ENCODE assay signal across 19 mouse cellular contexts in genomic region chr6:38835217-38835616, GRCm38 (mm10). TPM values are rescaled to one million over a fixed set of nuclear protein-coding genes. Genes with fewer than 3 reads are reported as not detected.
DNase-seq lines count a peak whose midpoint lies in the region; ATAC-seq and TF ChIP-seq lines count a peak whose summit lies in the region.
"Had no signal": no experiment of that assay in that cellular context is flagged by ENCODE, and none has a peak within 500 bp of the region (broad histone marks: within the 10 kb centered on the region; RNA-seq: fewer than 3 reads in every experiment).

No protein-coding gene starts in this region.

- H3K4me3 ChIP-seq in heart, embryonic 12.5 days = no peak overlapping the region
- H3K4me3 ChIP-seq in liver, embryonic 12.5 days = 0 out of 2 replicates have a peak overlapping the region, but pooled peaks have one; percentile 20
- no peak overlapping the region for H3K4me3 ChIP-seq in stomach, postnatal 0 days (ENCODE audit: low read depth, low read length)
- H3K4me3 ChIP-seq: hindbrain, embryonic 12.5 days; limb, embryonic 15.5 days; neural tube, embryonic 15.5 days had no signal

- no peak overlapping the region for H3K4me2 ChIP-seq in heart, embryonic 12.5 days
- H3K4me2 ChIP-seq in liver, embryonic 12.5 days = peak overlapping the region; percentile 58
- H3K4me2 ChIP-seq in stomach, postnatal 0 days (replicated peaks; ENCODE audit: low read depth) = no peak overlapping the region
- H3K4me2 ChIP-seq: hindbrain, embryonic 12.5 days; limb, embryonic 15.5 days; neural tube, embryonic 15.5 days had no signal

- no peaks in the 10 kb centered on the region for H3K9me3 ChIP-seq in heart, embryonic 12.5 days (replicated peaks)
- no peaks in the 10 kb centered on the region for H3K9me3 ChIP-seq in liver, embryonic 12.5 days (replicated peaks)
- H3K9me3 ChIP-seq in stomach, postnatal 0 days (ENCODE audit: control insufficient read depth, low read length) = no peaks in the 10 kb centered on the region
- H3K9me3 ChIP-seq: hindbrain, embryonic 12.5 days; limb, embryonic 15.5 days; megakaryocyte, embryonic 14.5 days; neural tube, embryonic 15.5 days had no signal

- TF ChIP-seq EP300 in stomach, postnatal 0 days (optimal IDR thresholded peaks at IDR 0.05) = peak; percentile 72

- no peak for DNase-seq in heart, adult 9 months (ENCODE audit: low spot score in 2 of 2)
- DNase-seq in spleen, postnatal 36 days (ENCODE audit: low spot score in 2 of 2) = peak; percentile 4 to 41
- DNase-seq in spleen, adult 18-20 months = no peak
- DNase-seq in stomach, postnatal 0 days (ENCODE audit: low spot score) = no peak
- no peak for DNase-seq in urinary bladder, postnatal 36 days (ENCODE audit: low spot score in 2 of 2)
- DNase-seq: B cell, adult 2 months; cerebellum, adult 2 months; embryo, embryonic 11 days; gastrocnemius, postnatal 25 days; kidney, adult 8-10 months; retina, postnatal 1 day had no signal

- H3K27ac ChIP-seq in heart, embryonic 12.5 days (ENCODE audit: poor library complexity, severe bottlenecking) = no peak overlapping the region
- H3K27ac ChIP-seq in liver, embryonic 12.5 days = peak overlapping the region; percentile 89
- no peak overlapping the region for H3K27ac ChIP-seq in stomach, postnatal 0 days (replicated peaks)
- H3K27ac ChIP-seq: hindbrain, embryonic 12.5 days; limb, embryonic 15.5 days; neural tube, embryonic 15.5 days had no signal

- peaks cover 56% of the 10 kb centered on the region for H3K4me1 ChIP-seq in heart, embryonic 12.5 days (replicated peaks)
- H3K4me1 ChIP-seq in liver, embryonic 12.5 days = peaks cover 97% of the 10 kb centered on the region
- H3K4me1 ChIP-seq in stomach, postnatal 0 days (replicated peaks; ENCODE audit: control insufficient read depth, insufficient read depth) = no peaks in the 10 kb centered on the region
- H3K4me1 ChIP-seq: limb, embryonic 15.5 days had no signal

- ATAC-seq in heart, embryonic 12.5 days (ENCODE audit: insufficient number of reproducible peaks, low FRiP score) = peak; percentile 79
- ATAC-seq in liver, embryonic 12.5 days = peak; percentile 94
- ATAC-seq in stomach, postnatal 0 days (ENCODE audit: low FRiP score, low TSS enrichment) = peak; percentile 78
- no peak for ATAC-seq in cerebellum, adult (ENCODE audit: insufficient number of reproducible peaks, low FRiP score, low TSS enrichment)
- ATAC-seq: activated CD4-positive, CD25-positive, alpha-beta regulatory T cell, adult 4 months had no signal

- H3K9ac ChIP-seq in heart, embryonic 12.5 days = no peak overlapping the region
- H3K9ac ChIP-seq in liver, embryonic 12.5 days = peak overlapping the region; percentile 61
- no peak overlapping the region for H3K9ac ChIP-seq in stomach, postnatal 0 days (ENCODE audit: low read length)
- H3K9ac ChIP-seq: hindbrain, embryonic 12.5 days; limb, embryonic 15.5 days; neural tube, embryonic 15.5 days had no signal

- TF ChIP-seq CTCF in stomach, postnatal 0 days (IDR thresholded peaks at IDR 0.05; ENCODE audit: low read depth) = no peak

- H3K36me3 ChIP-seq in heart, embryonic 12.5 days = peaks cover 2% of the 10 kb centered on the region; the same call in 1 of the 2 replicates
- H3K36me3 ChIP-seq in liver, embryonic 12.5 days = peaks cover 65% of the 10 kb centered on the region
- H3K36me3 ChIP-seq in stomach, postnatal 0 days (ENCODE audit: control insufficient read depth, insufficient read depth, low read length) = no peaks in the 10 kb centered on the region
- H3K36me3 ChIP-seq: hindbrain, embryonic 12.5 days; limb, embryonic 15.5 days; neural tube, embryonic 15.5 days had no signal

- whole genome bisulfite sequencing in heart, embryonic 12.5 days = 19% methylated on average over 1 of the region's 1 CpGs
- WGBS in liver, embryonic 12.5 days (ENCODE audit: insufficient replicate concordance) = 20% methylated on average over 1 of the region's 1 CpGs
- WGBS in stomach, postnatal 0 days = 24% methylated on average over 1 of the region's 1 CpGs

- H3K27me3 ChIP-seq in heart, embryonic 12.5 days (replicated peaks) = no peaks in the 10 kb centered on the region
- no peaks in the 10 kb centered on the region for H3K27me3 ChIP-seq in liver, embryonic 12.5 days (replicated peaks)
- H3K27me3 ChIP-seq in stomach, postnatal 0 days (ENCODE audit: control insufficient read depth, insufficient read depth, low read length) = no peaks in the 10 kb centered on the region
- H3K27me3 ChIP-seq: hindbrain, embryonic 12.5 days; limb, embryonic 15.5 days; megakaryocyte, embryonic 14.5 days; neural tube, embryonic 15.5 days had no signal

RNA-seq across cellular contexts. Expression of gene Tbxas1, which starts 40.0 kb away (rescaled TPM):
- polyA plus RNA-seq in heart, embryonic 12.5 days (2016; fragmentation: Nextera tagmentation; extraction: Ambion mirVana) = 3.4 and 4.0 TPM in 2 replicates
- polyA plus RNA-seq in liver, embryonic 12.5 days (2016; fragmentation: Nextera tagmentation; extraction: Ambion mirVana) = 11.3 and 12.9 TPM in 2 replicates
- polyA plus RNA-seq in stomach, postnatal 0 days (2015; fragmentation: Nextera tagmentation; extraction: Ambion mirVana) = 1.9 and 2.0 TPM in 2 replicates

RNA-seq across cellular contexts. Expression of gene Hipk2, which starts 40.7 kb away (rescaled TPM):
- 12.5 and 15.2 TPM in 2 replicates for polyA plus RNA-seq in heart, embryonic 12.5 days (2016; fragmentation: Nextera tagmentation; extraction: Ambion mirVana)
- polyA plus RNA-seq in liver, embryonic 12.5 days (2016; fragmentation: Nextera tagmentation; extraction: Ambion mirVana) = 26.8 and 28.9 TPM in 2 replicates
- 13.7 and 13.9 TPM in 2 replicates for polyA plus RNA-seq in stomach, postnatal 0 days (2015; fragmentation: Nextera tagmentation; extraction: Ambion mirVana)

Comparison
In these comparisons a context has a peak if more than half of its experiments do, and no peak if none do; other contexts are left out.
1. DNase-seq: peak in spleen, postnatal 36 days (2 of 2); none in heart, adult 9 months (0 of 2), spleen, adult 18-20 months (0 of 2), stomach, postnatal 0 days (single experiment) and urinary bladder, postnatal 36 days (0 of 2).